Mouse (Mus musculus) left cerebral cortex, adult 2 months (tissue): ENCODE measurements at regions not wholly inside any gene's neighbourhood (a gene's known extent, or its start where the extent isn't known, plus 50 kb on each side); places are given as distances from the start of the nearest gene placed in this dataset.

ENCODE experiments used
- DNase-seq, 2 experiments: peaks; one replicate each; pipeline ENCODE4 v3.0.0; 2021 to 2022; ENCODE audit warnings: low spot score in 2 of 2, mixed read lengths in 1 of 2; ENCODE audit errors: extremely low spot score in 1 of 2
- H3K27ac ChIP-seq: fragments of 200-600 bp; 2 replicates; pipeline ENCODE4 v1.8.1; 2022
- H3K4me3 ChIP-seq: fragments of 200-600 bp; 2 replicates; pipeline ENCODE4 v1.8.1; 2022
- CTCF ChIP-seq: fragments of 200-600 bp; IDR thresholded peaks from 2 replicates; pipeline ENCODE4 v1.8.1; 2022; ENCODE audit warnings: antibody characterized with exemption, mild to moderate bottlenecking, moderate library complexity
- intact Hi-C: fragments of 180-260 bp; cut with DNase I; formaldehyde crosslinking; loops from one replicate; pipeline ENCODE4 v1.15.1; 2025

- intact Hi-C loops = no loop called here
- no peak for TF ChIP-seq CTCF
- Histone ChIP-seq H3K4me3 (no peak overlapping the region), H3K27ac (no peak overlapping the region)
- DNase-seq = no peak
These were observed 89.2 kb downstream of the Tmem170b start for GRCm38 (mm10) chr13:41694749-41695419.

GRCm38 (mm10) chr13:41696767-41697445 is 91.2 kb downstream of the Tmem170b start:
- no peak for DNase-seq
- H3K4me3 ChIP-seq = no peak overlapping the region
- no peak overlapping the region for H3K27ac ChIP-seq
- TF ChIP-seq CTCF = no peak
- intact Hi-C loops = no loop called here

GRCm38 (mm10) chr13:41701345-41701744 is 95.6 kb downstream of the Tmem170b start:
- H3K4me3 ChIP-seq = no peak overlapping the region
- no peak overlapping the region for H3K27ac ChIP-seq
- intact Hi-C loops = loop anchor here (10.0 kb wide), 1 partner anchor 883 kb away; no protein-coding TSS in a partner anchor
- DNase-seq = no peak
- no peak for TF ChIP-seq CTCF

GRCm38 (mm10) chr13:41701829-41702231 is 96.1 kb downstream of the Tmem170b start:
- no peak for DNase-seq
- intact Hi-C loops = loop anchor here (2.0 to 10.0 kb wide), 2 partner anchors 59 to 883 kb away; no protein-coding TSS in a partner anchor
- Histone ChIP-seq H3K27ac (no peak overlapping the region), H3K4me3 (no peak overlapping the region)
- no peak for TF ChIP-seq CTCF

- DNase-seq = no peak
- no peak overlapping the region for H3K27ac ChIP-seq
- intact Hi-C loops = loop anchor here (2.0 to 10.0 kb wide), 2 partner anchors 60 to 882 kb away; no protein-coding TSS in a partner anchor
- no peak overlapping the region for H3K4me3 ChIP-seq
- no peak for TF ChIP-seq CTCF
These were observed 97.5 kb downstream of the Tmem170b start for GRCm38 (mm10) chr13:41703196-41703595.

GRCm38 (mm10) chr13:41703618-41704017 is 97.9 kb downstream of the Tmem170b start:
- intact Hi-C loops = loop anchor here (2.0 to 10.0 kb wide), 2 partner anchors 61 to 881 kb away; no protein-coding TSS in a partner anchor
- DNase-seq = no peak
- no peak for TF ChIP-seq CTCF
- Histone ChIP-seq H3K27ac (0 out of 2 replicates have a peak overlapping the region, but pooled peaks have one; percentile 53), H3K4me3 (no peak overlapping the region)

GRCm38 (mm10) chr13:41704806-41705205 is 99.1 kb downstream of the Tmem170b start:
- intact Hi-C loops = loop anchor here (10.0 kb wide), 1 partner anchor 880 kb away; no protein-coding TSS in a partner anchor
- TF ChIP-seq CTCF = no peak
- no peak overlapping the region for H3K4me3 ChIP-seq
- no peak for DNase-seq
- no peak overlapping the region for H3K27ac ChIP-seq

GRCm38 (mm10) chr13:41705636-41706035 is 99.9 kb downstream of the Tmem170b start:
- intact Hi-C loops = loop anchor here (10.0 kb wide), 1 partner anchor 879 kb away; no protein-coding TSS in a partner anchor
- H3K4me3 ChIP-seq = no peak overlapping the region
- DNase-seq = no peak
- TF ChIP-seq CTCF = no peak
- H3K27ac ChIP-seq = no peak overlapping the region

GRCm38 (mm10) chr13:41707811-41708210 is 102.1 kb downstream of the Tmem170b start:
- TF ChIP-seq CTCF = no peak
- no peak for DNase-seq
- intact Hi-C loops = loop anchor here (2.0 to 10.0 kb wide), 2 partner anchors 345 to 877 kb away; partner anchors contain the start of gene Hivep1

GRCm38 (mm10) chr13:41709071-41709470 is 103.4 kb downstream of the Tmem170b start:
- intact Hi-C loops = loop anchor here (1.0 to 10.0 kb wide), 3 partner anchors 344 to 876 kb away; partner anchors contain the start of genes Edn1 and Hivep1
- TF ChIP-seq CTCF = no peak
- DNase-seq = no peak
- Histone ChIP-seq H3K27ac (no peak overlapping the region), H3K4me3 (no peak overlapping the region)

More at GRCm38 (mm10) chr13:41707811-41708210, 102.1 kb downstream of the Tmem170b start:
- no peak overlapping the region for H3K27ac ChIP-seq
- no peak overlapping the region for H3K4me3 ChIP-seq

GRCm38 (mm10) chr13:41709475-41710227 is 103.9 kb downstream of the Tmem170b start:
- peak; percentile 80 for TF ChIP-seq CTCF
- intact Hi-C loops = loop anchor here (1.0 to 10.0 kb wide), 4 partner anchors 343 to 875 kb away; partner anchors contain the start of genes Edn1 and Hivep1
- H3K4me3 ChIP-seq = no peak overlapping the region
- peak; percentile 85 to 89 for DNase-seq
- no peak overlapping the region for H3K27ac ChIP-seq
